Mouse (Mus musculus) heart, postnatal 10 days (tissue): ENCODE measurements around the gene Cdkn2aipnl. TPM values are rescaled to one million over a fixed set of nuclear protein-coding genes. Genes with fewer than 3 reads are reported as not detected.

Experiments used
- DNase-seq, 2 experiments: peaks; one replicate each; pipeline ENCODE4 v3.0.0; 2021
- intact Hi-C: fragments of 180-260 bp; cut with DNase I; formaldehyde crosslinking; loops from one replicate; pipeline ENCODE4 v1.15.1; 2025
- total RNA-seq, 2 experiments: library from RNA; stranded (reverse); gene quantifications; 2 replicates each; pipeline ENCODE4 v1.2.3; 2021

Cdkn2aipnl gene
- total RNA-seq, 2 experiments from 2014 or later, result 20.3 to 21.0 TPM

- intact Hi-C loops, result no loop called here
- no peak for DNase-seq
Measured at GRCm38 (mm10) chr11:51944239-51944638, 23.2 kb upstream of the Cdkn2aipnl start.

GRCm38 (mm10) chr11:51945548-51945947, 21.9 kb upstream of the Cdkn2aipnl start:
- DNase-seq, result peak; percentile 36 to 55
- intact Hi-C loops, result no loop called here

- intact Hi-C loops, result no loop called here
- no peak for DNase-seq
Measured at GRCm38 (mm10) chr11:51946144-51946543, 21.3 kb upstream of the Cdkn2aipnl start.

GRCm38 (mm10) chr11:51949155-51949840, 18.2 kb upstream of the Cdkn2aipnl start:
- DNase-seq, result peak in 1 of 2 experiments; percentile 15
- intact Hi-C loops, result no loop called here

GRCm38 (mm10) chr11:51949919-51950318, 17.5 kb upstream of the Cdkn2aipnl start:
- no peak for DNase-seq
- intact Hi-C loops, result no loop called here

- peak in 1 of 2 experiments; percentile 17 for DNase-seq
- intact Hi-C loops, result no loop called here
Measured at GRCm38 (mm10) chr11:51951861-51952420, 15.5 kb upstream of the Cdkn2aipnl start.

GRCm38 (mm10) chr11:51956112-51956511, 11.3 kb upstream of the Cdkn2aipnl start:
- no peak for DNase-seq
- intact Hi-C loops, result no loop called here

- intact Hi-C loops, result no loop called here
- no peak for DNase-seq
Measured at GRCm38 (mm10) chr11:51957760-51958159, 9.7 kb upstream of the Cdkn2aipnl start.

GRCm38 (mm10) chr11:51959511-51959910, 8.0 kb upstream of the Cdkn2aipnl start:
- intact Hi-C loops, result no loop called here
- DNase-seq, result no peak

- DNase-seq, result no peak
- intact Hi-C loops, result no loop called here
Measured at GRCm38 (mm10) chr11:51960061-51960460, 7.4 kb upstream of the Cdkn2aipnl start.

- peak in 1 of 2 experiments; percentile 20 for DNase-seq
- intact Hi-C loops, result no loop called here
Measured at GRCm38 (mm10) chr11:51960967-51961471, 6.4 kb upstream of the Cdkn2aipnl start.

- intact Hi-C loops, result no loop called here
- DNase-seq, result no peak
Measured at GRCm38 (mm10) chr11:51961761-51962160, 5.7 kb upstream of the Cdkn2aipnl start.

GRCm38 (mm10) chr11:51962277-51962676, 5.2 kb upstream of the Cdkn2aipnl start:
- intact Hi-C loops, result no loop called here

GRCm38 (mm10) chr11:51966651-51967050, 810 bp upstream of the Cdkn2aipnl start:
- no peak for DNase-seq
- intact Hi-C loops, result loop anchor here (1.0 to 2.0 kb wide), 3 partner anchors 48 to 149 kb away; partner anchors contain the start of gene Jade2

More at GRCm38 (mm10) chr11:51962277-51962676, 5.2 kb upstream of the Cdkn2aipnl start:
- no peak for DNase-seq

GRCm38 (mm10) chr11:51968896-51969295, 1.4 kb downstream of the Cdkn2aipnl start:
- DNase-seq, result no peak
- intact Hi-C loops, result no loop called here

GRCm38 (mm10) chr11:51969511-51969910, 2.0 kb downstream of the Cdkn2aipnl start:
- intact Hi-C loops, result no loop called here
- DNase-seq, result no peak

GRCm38 (mm10) chr11:51971644-51972043, 4.2 kb downstream of the Cdkn2aipnl start:
- no peak for DNase-seq
- intact Hi-C loops, result no loop called here

- DNase-seq, result peak; percentile 78 to 87
- intact Hi-C loops, result loop anchor here (2.0 kb wide), 1 partner anchor 99 kb away; the partner anchor contains the start of gene Ppp2ca
Measured at GRCm38 (mm10) chr11:51999611-52000289, 32.3 kb downstream of the Cdkn2aipnl start.

GRCm38 (mm10) chr11:52000290-52000962, 33.0 kb downstream of the Cdkn2aipnl start, which contains the start of gene Ube2b:
Gene Ube2b, minus strand, starts transcription at chr11:52000762.
- DNase-seq, result peak; percentile 96 to 97
- intact Hi-C loops, result loop anchor here (2.0 kb wide), 1 partner anchor 98 kb away; the partner anchor contains the start of gene Ppp2ca

- intact Hi-C loops, result loop anchor here (2.0 kb wide), 1 partner anchor 97 kb away; the partner anchor contains the start of gene Ppp2ca
- no peak for DNase-seq
Measured at GRCm38 (mm10) chr11:52001341-52001740, 33.9 kb downstream of the Cdkn2aipnl start.
